Mouse (Mus musculus) liver, embryonic 14.5 days (tissue): ENCODE results near the gene Trp53i13. TPM values are rescaled to one million over a fixed set of nuclear protein-coding genes. Genes with fewer than 3 reads are reported as not detected.

ENCODE experiments used
- ATAC-seq: fragments of 200-750 bp; cut with Nextera tagmentation; 2 replicates; pipeline ENCODE4 v1.8.0; 2017; ENCODE audit warnings: moderate number of reproducible peaks, mild to moderate bottlenecking, moderate library complexity; ENCODE audit not compliant: insufficient read depth
- DNase-seq, 3 experiments: peaks; one replicate each; pipeline ENCODE4 v3.0.0-alpha.2; 2012 to 2013; ENCODE audit warnings: low read depth in 3 of 3, low spot score in 3 of 3
- H3K27ac ChIP-seq: fragments of 300-500 bp; sonication (generic); 2 replicates; pipeline ENCODE4 v1.5.1; 2014; ENCODE audit warnings: moderate library complexity, mild to moderate bottlenecking, control low read depth, inconsistent platforms
- H3K27me3 ChIP-seq: fragments of 300-500 bp; sonication (generic); 2 replicates; pipeline ENCODE4 v1.6.1; 2014; ENCODE audit warnings: mild to moderate bottlenecking, low read length, moderate library complexity; ENCODE audit not compliant: control insufficient read depth, insufficient read depth
- H3K36me3 ChIP-seq: fragments of 300-500 bp; sonication (generic); replicated peaks from 2 replicates; pipeline ENCODE4 v1.6.1; 2014; ENCODE audit warnings: low read depth; ENCODE audit not compliant: control insufficient read depth, insufficient read depth
- H3K4me1 ChIP-seq, 2 experiments: fragments of 200-500 bp in 1 of 2; fragments of 300-500 bp in 1 of 2; sonication (generic) in 1 of 2; replicated peaks; 2 replicates each; pipeline ENCODE4 v1.6.1; 2012 to 2014; ENCODE audit warnings: antibody characterized with exemption in 1 of 2, inconsistent platforms in 1 of 2, low read length in 1 of 2; ENCODE audit not compliant: control insufficient read depth in 2 of 2, insufficient read depth in 2 of 2
- H3K4me2 ChIP-seq: fragments of 300-500 bp; sonication (generic); 2 replicates; pipeline ENCODE4 v1.6.1; 2014; ENCODE audit warnings: low read depth, mild to moderate bottlenecking, control low read depth, moderate library complexity
- H3K4me3 ChIP-seq, 2 experiments: fragments of 200-500 bp in 1 of 2; fragments of 300-500 bp in 1 of 2; sonication (generic) in 1 of 2; 2 replicates each; pipeline ENCODE4 v1.5.1; 2012 to 2014; ENCODE audit warnings: low read depth in 2 of 2, low read length in 2 of 2, mild to moderate bottlenecking in 2 of 2, control low read depth in 1 of 2, inconsistent platforms in 1 of 2, moderate library complexity in 1 of 2; ENCODE audit not compliant: insufficient read depth in 1 of 2
- H3K9ac ChIP-seq: fragments of 300-500 bp; sonication (generic); replicated peaks from 2 replicates; pipeline ENCODE4 v1.6.1; 2014; ENCODE audit warnings: mild to moderate bottlenecking, control low read depth, moderate library complexity
- H3K9me3 ChIP-seq: fragments of 300-500 bp; sonication (generic); 2 replicates; pipeline ENCODE4 v1.6.1; 2016; ENCODE audit warnings: low read length, mixed read lengths; ENCODE audit not compliant: control insufficient read depth
- CTCF ChIP-seq: IDR thresholded peaks from 2 replicates; pipeline ENCODE4 v1.5.1; 2016; ENCODE audit warnings: antibody characterized with exemption, low read depth, control low read depth
- EP300 ChIP-seq: IDR thresholded peaks from 2 replicates; pipeline ENCODE4 v1.6.1; 2016; ENCODE audit warnings: antibody characterized with exemption, low read depth
- WGBS: fragments of 180-500 bp; shearing (Covaris S2); extraction: QIAGEN DNeasy Blood & Tissue Kit; methylation state at CpG from one replicate; pipeline ENCODE4 v1.1.7; 2014; ENCODE audit not compliant: insufficient replicate concordance; 5-methylcytosine and 5-hydroxymethylcytosine counted together
- polyA plus RNA-seq, 2 experiments: library from polyadenylated mRNA; depleted of rRNA in 1 of 2; stranded (reverse) in 1 of 2; unstranded in 1 of 2; fragments of >200 nt; fragmentation: Nextera tagmentation in 1 of 2; extraction: Ambion mirVana in 1 of 2; gene quantifications; 2 replicates each; pipeline versions ENCODE4 v1.2.1 to v1.2.3; 2012 to 2014

Gene Trp53i13
- polyA plus RNA-seq, 2 experiments: 3.3 to 3.5 TPM

DNA sequence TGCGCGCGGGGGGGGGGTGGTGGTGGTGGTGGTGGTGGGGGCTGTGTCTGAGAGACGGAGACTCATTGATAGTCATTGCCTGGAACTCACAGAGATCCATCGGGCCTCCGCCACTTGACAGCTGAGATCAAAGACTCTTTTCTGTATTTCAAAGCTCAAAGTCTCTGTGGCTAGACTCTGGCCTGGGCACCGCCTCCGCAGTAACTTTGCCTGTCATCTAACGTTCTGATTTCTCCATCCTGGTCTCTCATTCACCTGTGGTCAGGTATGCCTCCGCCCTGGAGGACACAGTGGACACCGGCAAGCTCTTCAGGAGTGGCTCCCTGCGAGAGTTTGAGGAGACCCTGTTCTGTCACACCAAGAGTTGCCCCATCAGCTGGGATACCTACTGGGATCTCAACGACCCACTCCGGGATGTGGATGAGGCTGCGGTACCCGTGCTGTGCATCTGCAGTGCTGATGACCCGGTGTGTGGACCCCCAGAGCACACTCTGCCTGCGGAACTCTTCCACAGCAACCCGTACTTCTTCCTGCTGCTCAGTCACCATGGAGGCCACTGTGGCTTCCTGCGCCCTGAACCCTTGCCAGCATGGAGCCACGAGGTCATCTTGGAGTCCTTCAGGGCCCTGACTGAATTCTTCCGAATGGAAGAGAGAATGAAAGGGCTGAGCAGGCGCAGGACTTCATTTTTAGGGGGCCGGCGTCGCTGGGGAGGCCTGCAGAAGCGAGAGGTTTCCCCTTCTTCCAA lies 2.4 kb upstream of the Trp53i13 start:
- peaks cover 37% of the 10 kb centered on the region for H3K27me3 ChIP-seq
- no peaks in the 10 kb centered on the region for H3K9me3 ChIP-seq
- H3K9ac ChIP-seq: no peak overlapping the region
- peaks cover 15 to 17% of the 10 kb centered on the region in 2 experiments for H3K4me1 ChIP-seq
- H3K4me2 ChIP-seq: no peak overlapping the region
- ATAC-seq (no peak), DNase-seq (no peak)
- TF ChIP-seq CTCF (no peak), EP300 (no peak)
- WGBS: 55% methylated on average over 27 of the region's 27 CpGs
- no peak overlapping the region for H3K4me3 ChIP-seq
- no peak overlapping the region for H3K27ac ChIP-seq
- no peaks in the 10 kb centered on the region for H3K36me3 ChIP-seq

DNA sequence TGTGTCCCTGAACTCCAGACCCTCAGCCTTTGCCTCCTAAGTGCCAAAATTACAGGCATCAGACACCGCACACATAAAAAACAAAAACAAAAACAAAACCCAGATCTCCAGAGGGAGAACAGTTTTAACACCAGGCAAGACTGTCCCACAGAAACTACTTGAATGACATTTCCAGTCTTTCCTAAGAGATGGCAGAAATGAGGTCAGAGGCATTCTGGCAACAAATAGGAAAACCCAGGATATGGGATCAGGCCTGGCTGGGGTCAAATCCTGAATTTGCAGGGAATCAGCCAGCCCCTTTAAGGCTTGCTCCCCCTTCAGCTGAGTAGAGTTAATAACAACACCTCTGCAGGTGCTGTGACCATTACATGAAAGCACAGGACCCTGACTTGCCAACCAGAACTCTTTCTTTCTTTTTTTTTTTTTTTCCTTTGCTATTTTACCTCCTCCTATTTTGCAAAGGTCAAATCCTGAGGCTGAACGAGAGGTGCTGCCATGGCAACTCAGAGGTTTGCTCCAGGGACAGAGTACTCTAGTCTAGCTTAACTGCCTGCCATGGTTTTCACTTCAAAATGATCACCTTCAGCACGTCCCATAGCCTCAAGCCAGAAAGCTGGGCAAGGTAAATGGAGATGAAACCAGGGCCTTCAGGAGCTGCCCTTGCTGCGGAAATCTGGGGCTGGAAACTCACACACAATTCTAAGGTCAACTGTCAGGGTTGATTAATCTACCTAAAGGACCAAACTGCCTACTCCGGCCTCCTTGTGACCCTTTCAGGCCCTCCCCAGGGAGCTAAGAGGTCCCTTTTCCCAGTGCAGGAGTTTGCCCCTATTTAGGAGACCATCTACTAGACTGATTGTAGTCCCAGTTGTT lies 1.0 kb upstream of the Trp53i13 start:
- TF ChIP-seq CTCF: no peak
- TF ChIP-seq EP300: no peak
- H3K9me3 ChIP-seq: no peaks in the 10 kb centered on the region
- no peak overlapping the region for H3K27ac ChIP-seq
- H3K36me3 ChIP-seq: no peaks in the 10 kb centered on the region
- ATAC-seq (no peak), DNase-seq (no peak)
- H3K9ac ChIP-seq: no peak overlapping the region
- H3K4me3 ChIP-seq: no peak overlapping the region
- WGBS: 67% methylated on average over 5 of the region's 5 CpGs
- no peak overlapping the region; the same call in none of the 2 replicates for H3K4me2 ChIP-seq
- peaks cover 18 to 23% of the 10 kb centered on the region in 2 experiments for H3K4me1 ChIP-seq
- H3K27me3 ChIP-seq: peaks cover 37% of the 10 kb centered on the region

DNA sequence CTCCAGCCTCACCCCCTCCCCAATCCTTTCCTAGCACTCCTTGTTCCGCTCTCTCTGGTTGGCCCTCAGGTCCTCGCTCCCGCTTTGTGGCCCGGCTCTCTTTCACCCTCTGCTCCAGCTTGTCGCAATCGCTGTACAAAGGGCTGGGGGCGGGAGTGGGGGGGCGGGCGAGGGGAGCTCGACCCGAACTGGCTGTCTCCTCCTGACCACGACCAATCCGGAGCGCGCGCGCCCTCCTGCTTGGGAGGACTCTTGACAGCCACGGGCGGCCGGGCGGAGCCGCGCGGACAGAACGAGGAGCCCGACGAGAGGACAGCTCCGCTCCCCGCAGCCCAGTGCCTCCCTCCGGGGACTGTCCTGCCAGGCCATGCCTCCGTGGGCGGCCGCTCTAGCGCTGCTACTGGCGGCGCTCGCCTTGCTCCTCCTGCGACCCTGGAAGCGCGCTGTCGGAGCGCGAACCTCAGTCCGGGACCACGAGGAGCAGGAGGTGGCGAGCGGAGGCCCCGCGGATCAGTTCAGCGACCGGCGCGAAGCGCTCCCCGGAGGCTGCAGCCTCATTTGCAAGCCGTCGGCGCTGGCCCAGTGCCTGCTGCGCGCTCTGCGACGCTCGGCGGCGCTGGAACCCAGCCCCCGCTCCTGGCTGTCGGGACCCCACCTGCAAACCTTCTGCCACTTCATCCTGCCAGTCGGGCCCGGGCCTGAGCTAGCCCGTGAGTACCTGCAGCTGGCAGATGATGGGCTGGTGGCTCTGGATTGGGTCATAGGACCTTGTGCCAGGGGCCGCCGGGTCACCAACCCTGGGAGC lies 746 bp downstream of the Trp53i13 start, which contains the start of gene Abhd15:
TSS of gene Abhd15 (plus strand) at position 290 of the 805 bp plus-strand sequence.
- 1% methylated on average over 69 of the region's 72 CpGs for WGBS
- H3K9me3 ChIP-seq: no peaks in the 10 kb centered on the region
- H3K36me3 ChIP-seq: no peaks in the 10 kb centered on the region
- H3K27me3 ChIP-seq: peaks cover 37% of the 10 kb centered on the region
- peak within 1 kb of the TSS; percentile 16; the same call in 1 of the 2 replicates for H3K27ac ChIP-seq
- H3K4me3 ChIP-seq: peak within 1 kb of the TSS; percentile 80 to 84
- peaks cover 18 to 23% of the 10 kb centered on the region in 2 experiments for H3K4me1 ChIP-seq
- peak in 1 of 3 experiments; percentile 52 for DNase-seq
- H3K9ac ChIP-seq: peak within 1 kb of the TSS; percentile 46
- peak; percentile 46 for ATAC-seq
- H3K4me2 ChIP-seq: peak within 1 kb of the TSS; percentile 98
- TF ChIP-seq CTCF: no peak
- TF ChIP-seq EP300: no peak

DNA sequence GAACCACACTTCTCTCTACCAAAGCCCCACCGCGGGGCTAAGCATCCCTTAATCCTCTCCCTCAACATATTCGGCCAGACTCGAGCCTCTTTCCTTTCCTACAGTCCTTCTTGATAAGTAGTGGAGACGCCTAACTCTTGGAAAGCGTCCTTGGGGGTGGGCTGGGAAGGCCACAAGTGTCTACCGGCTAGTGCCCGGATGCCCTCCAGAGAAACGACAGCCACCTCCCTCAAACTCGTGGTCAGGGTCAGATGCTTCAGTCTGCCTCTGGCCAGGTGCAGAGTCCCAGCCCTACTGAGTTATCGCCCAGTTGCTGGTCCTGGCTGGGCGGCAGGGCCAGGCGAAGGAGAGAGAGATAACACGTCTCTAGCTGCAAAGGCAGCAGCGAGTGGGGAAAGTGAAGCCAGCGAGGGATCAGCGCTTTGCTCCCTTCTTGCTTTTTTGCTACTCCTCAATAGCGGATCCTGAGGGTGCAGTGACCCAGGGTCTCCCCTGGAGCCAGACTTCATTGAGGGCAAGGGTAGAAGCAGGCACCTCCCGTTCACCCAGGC lies 1.4 kb downstream of the Trp53i13 start:
- peaks cover 37% of the 10 kb centered on the region for H3K27me3 ChIP-seq
- H3K4me1 ChIP-seq: peaks cover 18 to 21% of the 10 kb centered on the region in 2 experiments
- peak overlapping the region; percentile 36 to 80 for H3K4me3 ChIP-seq
- peak overlapping the region; percentile 16; the same call in 1 of the 2 replicates for H3K27ac ChIP-seq
- ATAC-seq (peak; percentile 42), DNase-seq (peak in 1 of 3 experiments; percentile 57)
- peak overlapping the region; percentile 46 for H3K9ac ChIP-seq
- no peaks in the 10 kb centered on the region for H3K36me3 ChIP-seq
- 4% methylated on average over 19 of the region's 19 CpGs for WGBS
- TF ChIP-seq CTCF (no peak), EP300 (no peak)
- H3K9me3 ChIP-seq: no peaks in the 10 kb centered on the region
- H3K4me2 ChIP-seq: peak overlapping the region; percentile 98
